Mouse (Mus musculus) heart, embryonic 12.5 days (tissue): ENCODE results near the gene Gm20388. TPM values are rescaled to one million over a fixed set of nuclear protein-coding genes. Genes with fewer than 3 reads are reported as not detected.

Source experiments
- ATAC-seq: fragments of 200-750 bp; cut with Nextera tagmentation; 2 replicates; pipeline ENCODE4 v1.8.0; 2017; ENCODE audit warnings: moderate TSS enrichment, moderate library complexity; ENCODE audit not compliant: insufficient number of reproducible peaks, low FRiP score
- H3K27ac ChIP-seq: fragments of 300-500 bp; sonication (generic); 2 replicates; pipeline ENCODE4 v1.5.1; 2016; ENCODE audit warnings: mild to moderate bottlenecking, moderate library complexity; ENCODE audit not compliant: poor library complexity, severe bottlenecking
- H3K27me3 ChIP-seq: fragments of 300-500 bp; sonication (generic); replicated peaks from 2 replicates; pipeline ENCODE4 v1.6.1; 2016; ENCODE audit warnings: mild to moderate bottlenecking, moderate library complexity
- H3K36me3 ChIP-seq: fragments of 300-500 bp; sonication (generic); 2 replicates; pipeline ENCODE4 v1.6.1; 2016; ENCODE audit warnings: mild to moderate bottlenecking, moderate library complexity
- H3K4me1 ChIP-seq: fragments of 300-500 bp; sonication (generic); replicated peaks from 2 replicates; pipeline ENCODE4 v1.6.1; 2016; ENCODE audit warnings: mild to moderate bottlenecking
- H3K4me2 ChIP-seq: fragments of 300-500 bp; sonication (generic); 2 replicates; pipeline ENCODE4 v1.6.1; 2016; ENCODE audit warnings: mild to moderate bottlenecking, moderate library complexity
- H3K4me3 ChIP-seq: fragments of 300-500 bp; sonication (generic); 2 replicates; pipeline ENCODE4 v1.5.1; 2016; ENCODE audit warnings: mild to moderate bottlenecking
- H3K9ac ChIP-seq: fragments of 300-500 bp; sonication (generic); 2 replicates; pipeline ENCODE4 v1.6.1; 2016; ENCODE audit warnings: mild to moderate bottlenecking, moderate library complexity
- H3K9me3 ChIP-seq: fragments of 300-500 bp; sonication (generic); replicated peaks from 2 replicates; pipeline ENCODE4 v1.6.1; 2016; ENCODE audit warnings: mild to moderate bottlenecking, moderate library complexity
- WGBS: fragments of 180-500 bp; shearing (Covaris S2); methylation state at CpG from one replicate; pipeline ENCODE4 v1.1.7; 2016; 5-methylcytosine and 5-hydroxymethylcytosine counted together
- polyA plus RNA-seq: library from polyadenylated mRNA; unstranded; fragments of >200 nt; fragmentation: Nextera tagmentation; extraction: Ambion mirVana; gene quantifications from 2 replicates; pipeline ENCODE4 v1.2.1, GENCODE M21; 2016

Gm20388 gene
- polyA plus RNA-seq, 1 experiment from 2014 or later, result not detected

- Histone ChIP-seq H3K27me3 (peaks cover 43% of the 10 kb centered on the region), H3K4me1 (no peaks in the 10 kb centered on the region), H3K9me3 (no peaks in the 10 kb centered on the region), H3K9ac (no peak overlapping the region), H3K27ac (no peak overlapping the region), H3K36me3 (no peaks in the 10 kb centered on the region), H3K4me2 (no peak overlapping the region), H3K4me3 (no peak overlapping the region)
- ATAC-seq, result no peak
- WGBS, result 79% methylated on average over 7 of the region's 7 CpGs
These were observed 777.9 kb downstream of the Gm20388 start for GRCm38 (mm10) chr8:120688511-120688910.

- Histone ChIP-seq H3K27me3 (peaks cover 22% of the 10 kb centered on the region), H3K4me3 (no peak overlapping the region), H3K9ac (no peak overlapping the region), H3K4me1 (peaks cover 29% of the 10 kb centered on the region), H3K27ac (no peak overlapping the region), H3K36me3 (no peaks in the 10 kb centered on the region), H3K9me3 (peaks cover 1% of the 10 kb centered on the region; the same call in 1 of the 2 replicates), H3K4me2 (no peak overlapping the region)
- 56% methylated on average over 4 of the region's 4 CpGs for WGBS
- ATAC-seq, result no peak
These were observed 782.3 kb downstream of the Gm20388 start for GRCm38 (mm10) chr8:120692934-120693333.

GRCm38 (mm10) chr8:120693861-120694493, 783.3 kb downstream of the Gm20388 start:
- Histone ChIP-seq H3K27me3 (peaks cover 12% of the 10 kb centered on the region), H3K4me2 (peak overlapping the region; percentile 41), H3K36me3 (no peaks in the 10 kb centered on the region), H3K9ac (no peak overlapping the region), H3K27ac (no peak overlapping the region), H3K9me3 (peaks cover 3% of the 10 kb centered on the region; the same call in 1 of the 2 replicates), H3K4me3 (no peak overlapping the region), H3K4me1 (peaks cover 29% of the 10 kb centered on the region)
- WGBS, result 30% methylated on average over 22 of the region's 22 CpGs
- ATAC-seq, result peak; percentile 58

GRCm38 (mm10) chr8:120696401-120697153, 785.9 kb downstream of the Gm20388 start:
- no peak overlapping the region for H3K4me2 ChIP-seq
- H3K36me3 ChIP-seq, result no peaks in the 10 kb centered on the region
- peaks cover 10% of the 10 kb centered on the region; the same call in 1 of the 2 replicates for H3K27me3 ChIP-seq
- no peak for ATAC-seq
- H3K27ac ChIP-seq, result no peak overlapping the region; the same call in 1 of the 2 replicates
- peaks cover 3% of the 10 kb centered on the region; the same call in 1 of the 2 replicates for H3K9me3 ChIP-seq
- no peak overlapping the region for H3K9ac ChIP-seq
- WGBS, result 33% methylated on average over 13 of the region's 13 CpGs
- H3K4me3 ChIP-seq, result no peak overlapping the region
- H3K4me1 ChIP-seq, result peaks cover 29% of the 10 kb centered on the region

GRCm38 (mm10) chr8:120697154-120697978, 786.7 kb downstream of the Gm20388 start:
- no peak overlapping the region for H3K9ac ChIP-seq
- peaks cover 15% of the 10 kb centered on the region; the same call in 1 of the 2 replicates for H3K27me3 ChIP-seq
- peaks cover 29% of the 10 kb centered on the region for H3K4me1 ChIP-seq
- H3K27ac ChIP-seq, result no peak overlapping the region; the same call in 1 of the 2 replicates
- H3K4me2 ChIP-seq, result no peak overlapping the region
- H3K4me3 ChIP-seq, result no peak overlapping the region
- H3K9me3 ChIP-seq, result peaks cover 3% of the 10 kb centered on the region; the same call in 1 of the 2 replicates
- H3K36me3 ChIP-seq, result no peaks in the 10 kb centered on the region
- 59% methylated on average over 17 of the region's 17 CpGs for WGBS
- ATAC-seq, result no peak; the same call in 1 of the 2 replicates

GRCm38 (mm10) chr8:120697979-120698272, 787.3 kb downstream of the Gm20388 start:
- Histone ChIP-seq H3K9ac (no peak overlapping the region), H3K9me3 (peaks cover 3% of the 10 kb centered on the region; the same call in 1 of the 2 replicates), H3K4me2 (no peak overlapping the region), H3K4me3 (no peak overlapping the region), H3K27me3 (peaks cover 15% of the 10 kb centered on the region; the same call in 1 of the 2 replicates), H3K36me3 (no peaks in the 10 kb centered on the region), H3K27ac (no peak overlapping the region), H3K4me1 (peaks cover 29% of the 10 kb centered on the region)
- ATAC-seq, result no peak

- WGBS, result 77% methylated on average over 7 of the region's 7 CpGs
- peaks cover 15% of the 10 kb centered on the region; the same call in 1 of the 2 replicates for H3K27me3 ChIP-seq
- no peaks in the 10 kb centered on the region for H3K36me3 ChIP-seq
- no peak overlapping the region for H3K4me2 ChIP-seq
- no peak overlapping the region for H3K27ac ChIP-seq
- no peak overlapping the region for H3K4me3 ChIP-seq
- no peak overlapping the region for H3K9ac ChIP-seq
- ATAC-seq, result no peak
- peaks cover 3% of the 10 kb centered on the region; the same call in 1 of the 2 replicates for H3K9me3 ChIP-seq
- peaks cover 29% of the 10 kb centered on the region for H3K4me1 ChIP-seq
These were observed 787.8 kb downstream of the Gm20388 start for GRCm38 (mm10) chr8:120698426-120698825.

GRCm38 (mm10) chr8:120699079-120699478, 788.4 kb downstream of the Gm20388 start:
- ATAC-seq, result no peak
- Histone ChIP-seq H3K9me3 (peaks cover 3% of the 10 kb centered on the region; the same call in 1 of the 2 replicates), H3K9ac (no peak overlapping the region), H3K4me3 (no peak overlapping the region), H3K36me3 (no peaks in the 10 kb centered on the region), H3K4me1 (peaks cover 25% of the 10 kb centered on the region), H3K4me2 (no peak overlapping the region), H3K27ac (no peak overlapping the region), H3K27me3 (peaks cover 15% of the 10 kb centered on the region)
- WGBS, result 65% methylated on average over 6 of the region's 6 CpGs

GRCm38 (mm10) chr8:120699565-120699964, 788.9 kb downstream of the Gm20388 start:
- 43% methylated on average over 2 of the region's 2 CpGs for WGBS
- H3K27ac ChIP-seq, result no peak overlapping the region
- H3K4me1 ChIP-seq, result peaks cover 20% of the 10 kb centered on the region
- no peak overlapping the region for H3K9ac ChIP-seq
- H3K4me2 ChIP-seq, result no peak overlapping the region
- ATAC-seq, result no peak
- no peaks in the 10 kb centered on the region for H3K36me3 ChIP-seq
- no peak overlapping the region for H3K4me3 ChIP-seq
- H3K27me3 ChIP-seq, result peaks cover 17% of the 10 kb centered on the region
- H3K9me3 ChIP-seq, result peaks cover 3% of the 10 kb centered on the region; the same call in 1 of the 2 replicates

- Histone ChIP-seq H3K27ac (no peak overlapping the region), H3K4me2 (no peak overlapping the region), H3K27me3 (peaks cover 20% of the 10 kb centered on the region), H3K4me3 (no peak overlapping the region), H3K36me3 (no peaks in the 10 kb centered on the region), H3K9me3 (peaks cover 3% of the 10 kb centered on the region; the same call in 1 of the 2 replicates), H3K4me1 (peaks cover 17% of the 10 kb centered on the region), H3K9ac (no peak overlapping the region)
- ATAC-seq, result no peak
- 69% methylated on average over 4 of the region's 4 CpGs for WGBS
These were observed 789.4 kb downstream of the Gm20388 start for GRCm38 (mm10) chr8:120700053-120700452.
